Mouse (Mus musculus) lung, postnatal 0 days (tissue): Measurements from ENCODE around the gene Man2b2. TPM values are rescaled to one million over a fixed set of nuclear protein-coding genes. Genes with fewer than 3 reads are reported as not detected.

Experiments
- ATAC-seq: fragments of 200-750 bp; cut with Nextera tagmentation; 2 replicates; pipeline ENCODE4 v1.8.0; 2017; ENCODE audit warnings: moderate library complexity
- DNase-seq: peaks from one replicate; pipeline ENCODE4 v3.0.0-alpha.2; 2016; ENCODE audit warnings: low spot score
- H3K27ac ChIP-seq: fragments of 300-500 bp; sonication (generic); 2 replicates; pipeline ENCODE4 v1.5.1; 2014; ENCODE audit warnings: antibody characterized with exemption, mild to moderate bottlenecking, low read length, mixed read lengths
- H3K27me3 ChIP-seq: fragments of 300-500 bp; sonication (generic); replicated peaks from 2 replicates; pipeline ENCODE4 v1.6.1; 2014; ENCODE audit warnings: low read length, mixed read lengths; ENCODE audit not compliant: insufficient read depth
- H3K36me3 ChIP-seq: fragments of 300-500 bp; sonication (generic); 2 replicates; pipeline ENCODE4 v1.6.1; 2014; ENCODE audit warnings: low read length, mixed read lengths; ENCODE audit not compliant: insufficient read depth
- H3K4me1 ChIP-seq: fragments of 300-500 bp; sonication (generic); 2 replicates; pipeline ENCODE4 v1.6.1; 2014; ENCODE audit warnings: antibody characterized with exemption, low read depth, low read length, mixed read lengths; ENCODE audit not compliant: insufficient read depth
- H3K4me2 ChIP-seq: fragments of 300-500 bp; sonication (generic); replicated peaks from 2 replicates; pipeline ENCODE4 v1.6.1; 2014; ENCODE audit warnings: low read depth, mild to moderate bottlenecking, low read length, moderate library complexity, mixed read lengths
- H3K4me3 ChIP-seq: fragments of 300-500 bp; sonication (generic); 2 replicates; pipeline ENCODE4 v1.5.1; 2014; ENCODE audit warnings: low read depth, low read length
- H3K9ac ChIP-seq: fragments of 300-500 bp; sonication (generic); replicated peaks from 2 replicates; pipeline ENCODE4 v1.6.1; 2014; ENCODE audit warnings: low read depth, mild to moderate bottlenecking
- H3K9me3 ChIP-seq: fragments of 300-500 bp; sonication (generic); 2 replicates; pipeline ENCODE4 v1.6.1; 2016; ENCODE audit warnings: low read length, mixed read lengths
- CTCF ChIP-seq: IDR thresholded peaks from 2 replicates; pipeline ENCODE4 v1.5.1; 2016; ENCODE audit warnings: antibody characterized with exemption, mild to moderate bottlenecking
- EP300 ChIP-seq: IDR thresholded peaks from 2 replicates; pipeline ENCODE4 v1.6.1; 2016; ENCODE audit warnings: antibody characterized with exemption, mild to moderate bottlenecking, control low read depth
- WGBS: fragments of 180-500 bp; shearing (Covaris S2); extraction: QIAGEN DNeasy Blood & Tissue Kit; methylation state at CpG from one replicate; pipeline ENCODE4 v1.1.7; 2014; 5-methylcytosine and 5-hydroxymethylcytosine counted together
- polyA plus RNA-seq: library from polyadenylated mRNA; unstranded; fragments of >200 nt; fragmentation: Nextera tagmentation; extraction: Ambion mirVana; gene quantifications from 2 replicates; pipeline ENCODE4 v1.2.1, GENCODE M21; 2015

Gene Man2b2
- polyA plus RNA-seq, 1 experiment from 2014 or later = 15.7 TPM

DNA sequence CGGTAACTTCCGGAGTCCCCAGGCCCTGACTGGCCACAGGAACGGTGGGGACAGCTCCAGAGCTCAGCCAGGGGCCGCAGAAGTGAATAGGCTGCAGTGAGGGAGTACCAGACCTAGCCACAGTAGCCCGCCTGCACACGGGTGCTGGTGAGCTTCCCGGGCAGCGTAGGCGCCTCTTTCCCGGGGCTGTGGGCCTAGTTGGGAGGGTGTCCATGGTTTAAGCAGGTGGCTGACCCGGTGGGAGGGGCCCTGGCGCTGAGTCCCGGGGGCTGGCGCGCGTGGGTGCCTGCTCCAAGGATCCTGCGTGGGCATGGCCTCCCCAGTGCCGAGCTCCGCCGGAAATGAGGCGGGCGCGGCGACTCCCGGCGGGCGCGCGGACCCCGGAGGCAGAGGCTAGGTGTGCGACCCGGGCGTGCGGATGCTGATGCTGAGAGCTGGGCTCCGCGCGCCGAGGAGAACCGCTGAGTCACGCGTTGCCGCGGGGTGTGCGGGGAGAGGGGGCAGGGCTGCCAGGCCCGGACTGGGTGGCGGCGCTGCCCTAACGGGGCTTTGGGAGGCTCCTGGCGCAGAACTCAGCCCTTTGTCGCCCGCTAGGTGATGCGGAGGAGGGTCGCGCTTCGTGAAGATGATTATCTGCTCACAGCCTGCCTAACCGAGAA lies 39.3 kb upstream of the Man2b2 start:
- Histone ChIP-seq H3K36me3 (no peaks in the 10 kb centered on the region), H3K27me3 (peaks cover 49% of the 10 kb centered on the region), H3K9me3 (no peaks in the 10 kb centered on the region), H3K4me3 (no peak overlapping the region), H3K9ac (no peak overlapping the region), H3K4me2 (no peak overlapping the region), H3K4me1 (no peaks in the 10 kb centered on the region), H3K27ac (no peak overlapping the region)
- no peak for TF ChIP-seq EP300
- no peak for TF ChIP-seq CTCF
- under 1% methylated on average over 38 of the region's 56 CpGs for WGBS
- DNase-seq (no peak), ATAC-seq (no peak)

GRCm38 (mm10) chr5:36869186-36869577 lies 38.7 kb upstream of the Man2b2 start:
- peaks cover 49% of the 10 kb centered on the region for H3K27me3 ChIP-seq
- WGBS = 5% methylated on average over 7 of the region's 7 CpGs

DNA sequence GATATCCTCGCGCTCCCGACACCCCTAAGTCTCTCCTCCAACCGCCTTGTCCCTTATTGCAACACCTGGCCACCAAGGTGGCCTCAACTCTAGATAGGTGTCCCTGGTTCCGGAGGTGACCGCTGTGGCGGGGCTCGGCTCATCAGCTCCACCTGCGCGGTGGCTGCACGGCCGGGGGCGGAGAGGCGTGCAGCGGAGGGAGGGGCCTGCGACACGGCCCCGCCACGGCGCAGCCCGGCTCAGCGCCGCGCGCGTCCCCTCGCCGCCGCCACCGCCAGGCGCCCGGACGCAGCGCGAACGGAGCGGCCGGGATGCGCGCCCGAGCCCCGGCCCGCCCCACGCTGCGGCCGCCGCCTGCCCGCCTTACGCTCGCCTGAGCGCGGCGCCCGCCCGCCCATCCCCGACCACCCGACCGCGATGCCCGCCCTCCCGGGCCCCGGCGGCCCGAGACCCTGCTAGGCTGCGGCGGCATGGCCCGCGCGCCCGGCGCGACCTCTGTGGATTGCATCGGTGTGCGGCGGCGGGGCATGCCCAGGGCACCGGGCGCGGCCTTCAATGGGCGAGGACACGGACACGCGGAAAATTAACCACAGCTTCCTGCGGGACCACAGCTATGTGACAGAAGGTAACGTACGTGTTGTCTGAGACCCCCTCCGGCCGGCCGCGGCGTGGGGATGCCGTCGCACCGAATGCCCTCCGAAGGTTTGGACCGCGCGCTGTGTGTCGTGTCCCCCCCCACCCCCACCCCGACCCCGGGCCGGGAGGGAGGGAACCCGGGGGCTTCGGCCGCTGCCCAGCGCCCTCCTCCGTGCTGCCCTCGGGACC lies 38.0 kb upstream of the Man2b2 start, which contains the start of gene Ppp2r2c:
Gene Ppp2r2c, plus strand, starts transcription at position 248 of the 825 bp plus-strand sequence.
- ATAC-seq = no peak
- DNase-seq = no peak

More at GRCm38 (mm10) chr5:36869186-36869577, 38.7 kb upstream of the Man2b2 start:
- H3K4me3 ChIP-seq = no peak overlapping the region
- H3K9ac ChIP-seq = no peak overlapping the region
- DNase-seq (no peak), ATAC-seq (no peak)
- no peak overlapping the region for H3K4me2 ChIP-seq
- H3K27ac ChIP-seq = no peak overlapping the region
- TF ChIP-seq EP300 (no peak), CTCF (no peak)
- no peaks in the 10 kb centered on the region for H3K36me3 ChIP-seq
- H3K4me1 ChIP-seq = no peaks in the 10 kb centered on the region
- H3K9me3 ChIP-seq = no peaks in the 10 kb centered on the region

DNA sequence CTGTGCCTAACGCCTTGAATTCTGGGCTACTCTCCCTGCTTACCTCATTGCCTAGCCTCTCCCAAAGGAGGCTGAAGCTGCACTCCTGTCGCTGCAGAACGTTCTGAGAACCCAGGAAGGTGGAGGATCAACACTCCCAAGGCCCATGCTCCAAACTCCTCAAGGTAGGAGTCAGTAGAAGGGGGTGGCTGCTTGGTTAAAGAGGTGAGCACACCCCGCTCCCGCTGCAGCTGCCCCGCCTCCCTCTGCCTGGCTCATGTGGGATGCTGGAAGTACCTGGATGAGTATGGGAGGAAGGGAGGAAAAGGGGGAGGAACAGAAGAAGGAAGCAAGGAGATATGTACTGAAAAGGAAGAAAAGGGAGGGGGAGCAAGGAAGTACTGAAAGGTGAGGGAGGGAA lies 37.1 kb upstream of the Man2b2 start:
- H3K27ac ChIP-seq = no peak overlapping the region
- no peaks in the 10 kb centered on the region for H3K4me1 ChIP-seq
- H3K9me3 ChIP-seq = no peaks in the 10 kb centered on the region
- no peak overlapping the region for H3K4me3 ChIP-seq
- WGBS = 6% methylated on average over 6 of the region's 6 CpGs
- H3K9ac ChIP-seq = no peak overlapping the region
- no peak for TF ChIP-seq EP300
- TF ChIP-seq CTCF = no peak
- no peaks in the 10 kb centered on the region for H3K36me3 ChIP-seq
- H3K27me3 ChIP-seq = peaks cover 49% of the 10 kb centered on the region
- ATAC-seq = no peak
- no peak overlapping the region for H3K4me2 ChIP-seq
- DNase-seq = no peak

More for the DNA sequence above, 38.0 kb upstream of the Man2b2 start, which contains the start of gene Ppp2r2c:
- no peak within 1 kb of the TSS for H3K27ac ChIP-seq
- peak within 1 kb of the TSS; percentile 37 for H3K4me2 ChIP-seq
- no peaks in the 10 kb centered on the region for H3K9me3 ChIP-seq
- no peaks in the 10 kb centered on the region for H3K36me3 ChIP-seq
- peaks cover 49% of the 10 kb centered on the region for H3K27me3 ChIP-seq
- H3K9ac ChIP-seq = no peak within 1 kb of the TSS
- WGBS = 2% methylated on average over 55 of the region's 108 CpGs
- peak within 1 kb of the TSS; percentile 2; the same call in 1 of the 2 replicates for H3K4me3 ChIP-seq
- H3K4me1 ChIP-seq = no peaks in the 10 kb centered on the region
- no peak for TF ChIP-seq CTCF
- no peak for TF ChIP-seq EP300

DNA sequence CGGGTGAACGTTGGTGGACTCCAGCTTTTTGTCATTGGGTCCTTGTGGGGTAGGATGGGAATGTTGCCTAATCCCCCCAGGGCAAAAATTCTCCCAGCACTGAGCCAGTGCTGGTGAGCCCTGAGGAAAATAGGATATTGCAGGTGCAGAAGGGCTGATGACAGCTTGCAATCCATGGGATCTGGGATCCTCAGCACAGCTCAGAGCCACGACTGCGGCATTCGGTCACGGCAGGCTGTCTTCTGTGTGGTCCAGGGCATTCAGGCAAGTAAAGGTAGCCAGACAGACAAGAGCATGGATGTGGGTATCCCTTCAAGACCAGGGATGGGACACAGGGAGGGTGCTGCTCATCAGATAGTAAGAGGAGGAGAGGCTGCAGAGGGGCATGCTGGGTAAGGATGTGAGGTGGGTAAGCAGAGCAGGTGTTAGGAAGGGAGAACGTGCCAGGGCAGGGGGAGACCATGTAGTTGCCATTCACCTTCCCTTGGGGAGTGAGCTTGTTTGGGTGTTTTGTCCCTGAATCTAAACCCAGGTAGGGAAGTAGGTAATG lies 36.3 kb upstream of the Man2b2 start:
- DNase-seq (no peak), ATAC-seq (no peak)
- Histone ChIP-seq H3K4me1 (no peaks in the 10 kb centered on the region), H3K27me3 (peaks cover 49% of the 10 kb centered on the region), H3K9ac (no peak overlapping the region), H3K27ac (no peak overlapping the region), H3K4me3 (no peak overlapping the region), H3K36me3 (no peaks in the 10 kb centered on the region), H3K4me2 (no peak overlapping the region), H3K9me3 (no peaks in the 10 kb centered on the region)
- TF ChIP-seq EP300 (no peak), CTCF (no peak)
- 61% methylated on average over 7 of the region's 7 CpGs for WGBS

DNA sequence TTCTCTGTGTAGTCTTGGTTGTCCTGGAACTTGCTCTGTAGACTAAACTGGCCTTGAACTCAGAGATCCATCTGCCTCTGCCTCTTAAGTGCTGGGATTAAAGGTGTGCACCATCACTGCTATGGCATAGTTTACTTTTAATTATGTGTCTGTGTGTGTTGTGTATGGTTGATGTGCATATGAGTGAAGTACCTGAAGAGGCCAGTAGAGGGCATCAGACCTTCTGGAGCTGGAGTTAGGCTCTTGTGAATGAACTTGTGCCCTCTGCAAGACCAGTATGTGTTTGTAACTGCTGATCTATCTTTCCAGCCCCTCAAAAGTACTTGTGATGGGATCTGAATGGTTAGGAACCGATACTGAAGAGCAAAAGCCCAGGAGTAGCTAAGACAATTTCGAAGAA lies 30.6 kb upstream of the Man2b2 start:
- no peak overlapping the region for H3K4me2 ChIP-seq
- DNase-seq (no peak), ATAC-seq (no peak)
- H3K36me3 ChIP-seq = no peaks in the 10 kb centered on the region
- H3K27me3 ChIP-seq = 0 out of 2 replicates have a peak, but pooled peaks cover 3% of the 10 kb centered on the region
- no peak overlapping the region for H3K4me3 ChIP-seq
- no peak overlapping the region for H3K27ac ChIP-seq
- TF ChIP-seq EP300 (no peak), CTCF (peak; percentile 46)
- no peaks in the 10 kb centered on the region for H3K4me1 ChIP-seq
- WGBS = 87% methylated on average over 2 of the region's 2 CpGs
- no peaks in the 10 kb centered on the region for H3K9me3 ChIP-seq
- H3K9ac ChIP-seq = no peak overlapping the region
